Mouse (Mus musculus) stomach, postnatal 0 days (tissue): ENCODE data around the gene Safb. TPM values are rescaled to one million over a fixed set of nuclear protein-coding genes. Genes with fewer than 3 reads are reported as not detected.

Experiments used
- ATAC-seq: fragments of 200-750 bp; cut with Nextera tagmentation; 2 replicates; pipeline ENCODE4 v1.8.0; 2017; ENCODE audit not compliant: low FRiP score, low TSS enrichment
- DNase-seq: peaks from one replicate; pipeline ENCODE4 v3.0.0-alpha.2; 2016; ENCODE audit warnings: low spot score
- H3K27ac ChIP-seq: fragments of 300-500 bp; sonication (generic); replicated peaks from 2 replicates; pipeline ENCODE4 v1.5.1; 2014; ENCODE audit warnings: mild to moderate bottlenecking, control low read depth
- H3K27me3 ChIP-seq: fragments of 300-500 bp; sonication (generic); 2 replicates; pipeline ENCODE4 v1.6.1; 2014; ENCODE audit warnings: low read length; ENCODE audit not compliant: control insufficient read depth, insufficient read depth
- H3K36me3 ChIP-seq: fragments of 300-500 bp; sonication (generic); 2 replicates; pipeline ENCODE4 v1.6.1; 2014; ENCODE audit warnings: low read length, mixed read lengths; ENCODE audit not compliant: control insufficient read depth, insufficient read depth
- H3K4me1 ChIP-seq: fragments of 300-500 bp; sonication (generic); replicated peaks from 2 replicates; pipeline ENCODE4 v1.6.1; 2014; ENCODE audit warnings: antibody characterized with exemption; ENCODE audit not compliant: control insufficient read depth, insufficient read depth
- H3K4me2 ChIP-seq: fragments of 300-500 bp; sonication (generic); replicated peaks from 2 replicates; pipeline ENCODE4 v1.6.1; 2014; ENCODE audit warnings: low read depth, mild to moderate bottlenecking, control low read depth, moderate library complexity
- H3K4me3 ChIP-seq: fragments of 300-500 bp; sonication (generic); 2 replicates; pipeline ENCODE4 v1.5.1; 2014; ENCODE audit warnings: low read depth, low read length, control low read depth
- H3K9ac ChIP-seq: fragments of 300-500 bp; sonication (generic); 2 replicates; pipeline ENCODE4 v1.6.1; 2014; ENCODE audit warnings: mild to moderate bottlenecking, low read length, control low read depth, mixed read lengths
- H3K9me3 ChIP-seq: fragments of 300-500 bp; sonication (generic); 2 replicates; pipeline ENCODE4 v1.6.1; 2016; ENCODE audit warnings: low read length; ENCODE audit not compliant: control insufficient read depth
- CTCF ChIP-seq: IDR thresholded peaks from 2 replicates; pipeline ENCODE4 v1.5.1; 2016; ENCODE audit warnings: antibody characterized with exemption, low read depth, mild to moderate bottlenecking, moderate library complexity
- EP300 ChIP-seq: optimal IDR thresholded peaks from 2 replicates; pipeline ENCODE3; 2016; ENCODE audit warnings: antibody characterized with exemption
- WGBS: fragments of 180-500 bp; shearing (Covaris S2); extraction: QIAGEN DNeasy Blood & Tissue Kit; methylation state at CpG from one replicate; pipeline ENCODE4 v1.1.7; 2014; 5-methylcytosine and 5-hydroxymethylcytosine counted together
- polyA plus RNA-seq: library from polyadenylated mRNA; unstranded; fragments of >200 nt; fragmentation: Nextera tagmentation; extraction: Ambion mirVana; gene quantifications from 2 replicates; pipeline ENCODE4 v1.2.1, GENCODE M21; 2015

The Safb gene
- polyA plus RNA-seq, 1 experiment from 2014 or later, result 34.7 TPM

- H3K4me2 ChIP-seq, result no peak overlapping the region
- H3K4me3 ChIP-seq, result no peak overlapping the region
- H3K27ac ChIP-seq, result no peak overlapping the region
- no peaks in the 10 kb centered on the region for H3K9me3 ChIP-seq
- no peak overlapping the region for H3K9ac ChIP-seq
- TF ChIP-seq EP300 (no peak), CTCF (no peak)
- no peaks in the 10 kb centered on the region for H3K27me3 ChIP-seq
- DNase-seq (no peak), ATAC-seq (no peak)
- 77% methylated on average over 3 of the region's 3 CpGs for WGBS
- no peaks in the 10 kb centered on the region; the same call in 1 of the 2 replicates for H3K4me1 ChIP-seq
- peaks cover 30% of the 10 kb centered on the region for H3K36me3 ChIP-seq
Observed at GRCm38 (mm10) chr17:56616725-56617124, 32.1 kb downstream of the Safb start.

GRCm38 (mm10) chr17:56617628-56618027, 33.0 kb downstream of the Safb start:
- WGBS, result 82% methylated on average over 8 of the region's 8 CpGs
- DNase-seq, result no peak
- peaks cover 35% of the 10 kb centered on the region for H3K36me3 ChIP-seq
- no peak overlapping the region for H3K27ac ChIP-seq
- no peak overlapping the region for H3K4me3 ChIP-seq
- no peak overlapping the region for H3K4me2 ChIP-seq
- no peaks in the 10 kb centered on the region; the same call in 1 of the 2 replicates for H3K4me1 ChIP-seq
- TF ChIP-seq EP300 (no peak), CTCF (no peak)
- no peaks in the 10 kb centered on the region for H3K27me3 ChIP-seq
- no peak overlapping the region for H3K9ac ChIP-seq
- H3K9me3 ChIP-seq, result no peaks in the 10 kb centered on the region
- ATAC-seq, result no peak

GRCm38 (mm10) chr17:56625495-56625894, 40.9 kb downstream of the Safb start:
- Histone ChIP-seq H3K4me2 (peak overlapping the region; percentile 95; the same call in 1 of the 2 replicates), H3K4me3 (no peak overlapping the region), H3K9me3 (no peaks in the 10 kb centered on the region), H3K27me3 (no peaks in the 10 kb centered on the region), H3K9ac (no peak overlapping the region), H3K27ac (no peak overlapping the region), H3K36me3 (peaks cover 8% of the 10 kb centered on the region; the same call in 1 of the 2 replicates), H3K4me1 (peaks cover 4% of the 10 kb centered on the region; the same call in 1 of the 2 replicates)
- TF ChIP-seq CTCF (no peak), EP300 (no peak)
- no peak for ATAC-seq
- no peak for DNase-seq
- WGBS, result 66% methylated on average over 3 of the region's 3 CpGs

- Histone ChIP-seq H3K36me3 (peaks cover 8% of the 10 kb centered on the region; the same call in 1 of the 2 replicates), H3K9me3 (no peaks in the 10 kb centered on the region), H3K27me3 (no peaks in the 10 kb centered on the region), H3K4me1 (peaks cover 4% of the 10 kb centered on the region; the same call in 1 of the 2 replicates), H3K9ac (peak overlapping the region; percentile 88), H3K4me3 (peak overlapping the region; percentile 94), H3K4me2 (peak overlapping the region; percentile 95), H3K27ac (peak overlapping the region; percentile 78)
- DNase-seq (no peak), ATAC-seq (no peak; the same call in 1 of the 2 replicates)
- TF ChIP-seq EP300 (no peak), CTCF (no peak)
- 0% methylated on average over 31 of the region's 32 CpGs for WGBS
Observed at GRCm38 (mm10) chr17:56626260-56626659, 41.6 kb downstream of the Safb start.

GRCm38 (mm10) chr17:56626754-56627470, 42.3 kb downstream of the Safb start, which contains the start of gene Lonp1:
Gene Lonp1 (minus strand): TSS chr17:56626887.
- no peak for TF ChIP-seq EP300
- no peak; the same call in 1 of the 2 replicates for TF ChIP-seq CTCF
- H3K4me1 ChIP-seq, result peaks cover 4% of the 10 kb centered on the region; the same call in 1 of the 2 replicates
- WGBS, result under 1% methylated on average over 51 of the region's 51 CpGs

More at GRCm38 (mm10) chr17:56626754-56627470, 42.3 kb downstream of the Safb start, which contains the start of gene Lonp1:
- peak within 1 kb of the TSS; percentile 88 for H3K9ac ChIP-seq
- H3K27ac ChIP-seq, result peak within 1 kb of the TSS; percentile 78
- DNase-seq, result peak; percentile 98
- H3K27me3 ChIP-seq, result no peaks in the 10 kb centered on the region
- peak; percentile 93 for ATAC-seq
- peak within 1 kb of the TSS; percentile 94 for H3K4me3 ChIP-seq
- peak within 1 kb of the TSS; percentile 95 for H3K4me2 ChIP-seq
- H3K9me3 ChIP-seq, result no peaks in the 10 kb centered on the region
- peaks cover 4% of the 10 kb centered on the region; the same call in 1 of the 2 replicates for H3K36me3 ChIP-seq
